Mouse (Mus musculus) liver (tissue): ENCODE measurements around the gene Veph1.

Experiments used
- DNase-seq: peaks from one replicate; pipeline ENCODE4 v3.0.0-alpha.2; 2020; ENCODE audit warnings: mixed read lengths

Veph1 gene

DNA sequence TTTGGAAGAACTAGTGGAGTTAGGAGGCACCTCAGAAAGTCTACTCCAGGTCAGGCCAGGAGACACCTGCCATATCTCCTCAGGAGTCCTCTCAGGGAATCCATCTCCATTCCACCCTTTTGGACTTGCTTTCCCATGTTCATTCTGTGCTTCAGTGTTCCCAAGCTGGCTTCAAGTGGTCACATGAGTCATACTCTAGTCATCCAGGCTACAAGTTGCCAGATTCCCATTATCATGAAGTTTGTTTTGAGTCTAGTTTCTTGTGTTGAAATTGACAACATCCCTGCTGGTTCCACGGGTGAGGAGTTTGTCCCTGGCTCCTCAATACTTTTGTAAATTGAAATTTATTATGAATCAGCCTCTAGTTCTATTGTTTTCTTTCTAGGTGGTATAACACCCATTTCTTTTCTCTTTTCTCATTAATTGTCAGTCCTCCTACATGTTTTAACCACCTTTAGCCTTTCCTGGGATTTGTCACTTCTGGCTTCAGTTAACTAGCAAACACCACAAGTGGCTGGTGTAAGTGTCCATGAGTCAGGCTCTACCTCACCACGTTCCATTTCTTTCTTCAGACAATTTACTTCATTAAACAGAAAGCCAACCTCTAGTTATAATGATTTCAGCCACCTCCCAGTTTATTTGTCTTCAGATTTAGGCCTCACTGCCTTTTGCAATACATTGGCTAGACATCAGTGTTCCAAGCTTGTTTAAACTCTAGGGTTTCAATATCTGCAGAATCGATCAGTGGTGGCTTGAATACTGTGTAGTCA, 288.8 kb downstream of the Veph1 start:
- no peak for DNase-seq

DNA sequence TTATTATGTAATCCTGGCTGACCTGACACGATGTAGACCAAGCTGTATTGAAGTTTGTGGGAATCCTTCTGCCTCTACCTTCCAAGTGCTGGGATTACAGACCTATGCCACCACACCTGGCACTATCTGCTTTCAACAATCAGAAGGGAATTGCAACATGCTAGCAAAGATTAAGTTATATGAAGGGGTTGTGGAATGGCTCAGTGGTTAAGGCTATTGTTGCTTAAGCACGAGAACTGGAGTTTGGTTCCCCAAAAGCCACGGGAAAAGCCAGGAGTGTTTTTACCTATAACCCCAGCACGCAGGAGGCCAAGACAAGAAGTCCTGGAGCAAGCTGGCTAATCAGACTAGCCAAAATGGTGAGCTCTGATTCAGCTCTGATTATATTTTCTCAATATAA, 291.6 kb downstream of the Veph1 start:
- no peak for DNase-seq

DNA sequence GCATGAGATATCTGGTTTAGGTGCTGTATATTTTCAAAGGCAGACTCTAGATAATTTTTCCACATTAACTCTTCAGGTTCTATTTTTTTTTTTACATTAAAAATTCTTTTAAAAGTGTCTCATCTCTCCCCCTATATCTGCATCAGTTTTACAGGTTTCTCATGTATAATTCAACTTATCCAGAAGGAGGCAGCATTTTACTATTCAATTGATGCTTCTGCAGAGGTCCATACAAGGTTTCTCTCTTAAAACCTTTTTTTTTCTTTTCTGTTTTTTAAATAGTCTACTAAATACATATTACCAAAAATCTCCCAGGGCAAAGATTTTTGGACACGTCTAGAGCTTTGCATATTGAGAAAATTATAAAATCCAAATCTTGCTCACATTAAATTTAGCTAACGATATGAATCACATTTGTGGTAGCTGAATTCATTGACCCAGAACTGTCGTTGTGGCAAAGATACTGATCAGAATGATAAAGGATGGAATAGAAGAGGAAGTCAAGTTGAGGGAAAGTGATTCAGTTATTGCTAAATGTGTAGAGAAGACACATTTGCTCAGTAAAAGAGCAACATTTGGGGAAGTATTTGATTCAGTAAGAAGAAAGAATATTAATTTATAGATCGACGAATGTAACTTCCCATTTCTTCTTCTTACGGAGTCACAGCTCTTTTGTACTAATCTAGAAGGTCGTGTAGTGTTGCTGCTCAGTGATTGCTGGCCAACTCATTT, 292.3 kb downstream of the Veph1 start:
- DNase-seq, result no peak
